Mouse (Mus musculus): ENCODE data around the gene Tap2. TPM values are rescaled to one million over a fixed set of nuclear protein-coding genes. Genes with fewer than 3 reads are reported as not detected.

Tap2 gene
- total and polyA plus RNA-seq, 3 experiments, result 54.8 to 121 (median 110) TPM

DNA sequence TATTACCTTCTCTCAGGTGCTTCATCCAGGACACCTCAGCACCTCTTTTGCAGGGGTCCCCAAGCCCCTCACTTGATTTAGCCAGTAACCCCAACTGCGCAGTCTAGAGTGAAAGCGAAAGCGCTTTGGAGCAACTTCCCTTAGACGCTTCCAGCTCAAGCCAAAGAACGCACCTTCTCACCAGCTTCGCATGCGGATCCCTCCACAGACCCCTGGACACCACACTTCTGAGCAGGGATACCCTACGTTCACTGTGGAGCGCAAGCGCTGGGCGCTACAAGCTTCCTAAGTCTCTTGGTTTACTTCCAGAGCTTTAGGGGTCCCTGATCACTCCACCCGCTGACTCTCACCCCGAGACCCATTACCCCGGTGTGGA, 16.5 kb upstream of the Tap2 start:
- no peaks in the 10 kb centered on the region for H3K9me3 ChIP-seq (replicated peaks; ENCODE audit: low read length)
- no peaks in the 10 kb centered on the region for H3K27me3 ChIP-seq (replicated peaks)
- DNase-seq (ENCODE audit: extremely low read depth), result no peak
- peak overlapping the region; percentile 63; the same call in 1 of the 2 replicates for H3K4me2 ChIP-seq (ENCODE audit: insufficient read depth, low read depth, poor library complexity, severe bottlenecking)
- 0 out of 2 replicates have a peak, but pooled peaks have one; percentile 9 for TF ChIP-seq MAZ (IDR thresholded peaks at IDR 0.05; ENCODE audit: low read depth, low read length)
- no peak for TF ChIP-seq MAFK (IDR thresholded peaks at IDR 0.05; ENCODE audit: insufficient replicate concordance, low read length)
- TF ChIP-seq TBP (conservative IDR thresholded peaks at IDR 0.05; ENCODE audit: low read depth, low read length), result 0 out of 2 replicates have a peak, but pooled peaks have one; percentile 11
- no peak for TF ChIP-seq MYC (IDR thresholded peaks at IDR 0.05; ENCODE audit: low read depth, low read length)
- H3K79me2 ChIP-seq (replicated peaks; ENCODE audit: control insufficient read depth, extremely low read depth, insufficient read depth, poor library complexity, severe bottlenecking), result peaks cover 84% of the 10 kb centered on the region
- in situ Hi-C loops (cut with MboI; ENCODE audit: low pct_ligation_motif_present, low pct_unique_long_range_greater_than_20kb, low sequenced_read_pairs) (no loop called here), dilution Hi-C loops (cut with MboI; ENCODE audit: extremely low pct_ligation_motif_present, extremely low pct_unique_long_range_greater_than_20kb, low sequenced_read_pairs) (no loop called here)
- peak overlapping the region; percentile 98 to 100 (median 99) for H3K4me3 ChIP-seq (replicated peaks in 1 of 3; ENCODE audit: low read depth in 2 of 3, low read length in 2 of 3, poor library complexity in 1 of 3)
- peaks cover 25 to 59% of the 10 kb centered on the region in 2 experiments for H3K4me1 ChIP-seq (ENCODE audit: control insufficient read depth in 1 of 2, insufficient read depth in 2 of 2)
- peak overlapping the region; percentile 98 for H3K27ac ChIP-seq (ENCODE audit: insufficient read depth, low read depth)
- H3K36me3 ChIP-seq (replicated peaks in 1 of 2; ENCODE audit: control insufficient read depth in 1 of 2, insufficient read depth in 1 of 2, low read length in 1 of 2), result peaks cover 46 to 61% of the 10 kb centered on the region in 2 experiments
- peak overlapping the region; percentile 100 for H3K9ac ChIP-seq (ENCODE audit: insufficient read depth, low read depth)

DNA sequence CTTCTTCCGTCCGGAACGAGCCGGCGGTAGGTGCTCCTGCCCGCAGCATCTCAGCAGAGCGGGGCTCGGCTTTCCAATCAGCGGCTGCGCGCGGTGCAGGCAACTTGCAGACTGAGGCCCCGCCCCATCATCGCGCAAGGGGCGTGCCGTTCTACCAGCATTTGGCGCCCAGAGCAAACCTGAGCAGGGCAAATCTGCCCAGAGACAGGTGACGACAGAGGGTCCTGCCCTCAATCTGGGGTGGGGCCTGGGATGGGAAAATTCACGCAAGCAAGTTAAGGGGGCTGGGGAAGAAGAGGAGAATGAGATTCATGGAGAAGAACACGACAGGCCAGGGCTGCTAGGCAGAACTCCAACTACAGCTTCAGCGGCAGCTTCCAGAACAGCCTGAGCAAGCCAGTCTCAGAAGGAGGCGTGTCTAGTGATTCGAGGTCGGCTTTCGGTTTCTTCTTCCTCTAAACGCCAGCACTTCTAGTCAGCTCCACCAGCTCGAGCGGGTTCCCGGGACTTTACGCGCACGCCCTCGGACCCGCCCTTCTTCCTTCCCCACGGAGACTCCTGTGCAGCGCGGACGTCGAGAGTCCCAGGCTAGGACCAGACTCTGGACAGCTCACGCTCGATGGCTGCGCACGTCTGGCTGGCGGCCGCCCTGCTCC, 15.9 kb upstream of the Tap2 start, which contains the start of the genes Tap1 and Psmb9:
TSS of gene Tap1 (plus strand) at position 293 of the 656 bp plus-strand sequence.
TSS of gene Psmb9 (minus strand) at position 504 of the 656 bp plus-strand sequence.
- in situ Hi-C loops (cut with MboI; ENCODE audit: low pct_ligation_motif_present, low pct_unique_long_range_greater_than_20kb, low sequenced_read_pairs), result no loop called here
- peak; percentile 97 for DNase-seq (ENCODE audit: extremely low read depth)
- no peaks in the 10 kb centered on the region for H3K9me3 ChIP-seq (replicated peaks; ENCODE audit: low read length)
- peaks cover 25 to 57% of the 10 kb centered on the region in 2 experiments for H3K4me1 ChIP-seq (ENCODE audit: control insufficient read depth in 1 of 2, insufficient read depth in 2 of 2)
- peak within 1 kb of the TSS; percentile 100 for H3K9ac ChIP-seq (ENCODE audit: insufficient read depth, low read depth)
- peak within 1 kb of the TSS; percentile 98 to 100 (median 99) for H3K4me3 ChIP-seq (replicated peaks in 1 of 3; ENCODE audit: low read depth in 2 of 3, low read length in 2 of 3, poor library complexity in 1 of 3)
- dilution Hi-C loops (cut with MboI; ENCODE audit: extremely low pct_ligation_motif_present, extremely low pct_unique_long_range_greater_than_20kb, low sequenced_read_pairs), result no loop called here
- TF ChIP-seq USF1 (IDR thresholded peaks at IDR 0.05; ENCODE audit: low read depth, low read length), result no peak
- TF ChIP-seq BHLHE40 (IDR thresholded peaks at IDR 0.05; ENCODE audit: low read depth, low read length), result peak; percentile 3; the same call in 1 of the 2 replicates
- peak; percentile 70; the same call in 1 of the 2 replicates for TF ChIP-seq ZMIZ1 (IDR thresholded peaks at IDR 0.05; ENCODE audit: low read depth, low read length)
- no peak for TF ChIP-seq EP300 (IDR thresholded peaks at IDR 0.05; ENCODE audit: low read length)
- TF ChIP-seq SIN3A (IDR thresholded peaks at IDR 0.05; ENCODE audit: low read length), result peak; percentile 71
- peak; percentile 82 for TF ChIP-seq NRF1 (IDR thresholded peaks at IDR 0.05; ENCODE audit: low read depth, low read length)
- peak; percentile 47 for TF ChIP-seq HCFC1 (IDR thresholded peaks at IDR 0.05; ENCODE audit: low read depth, low read length)
- TF ChIP-seq TCF12 (IDR thresholded peaks at IDR 0.05; ENCODE audit: low read depth, low read length), result peak; percentile 81
- TF ChIP-seq MEF2A (IDR thresholded peaks at IDR 0.05; ENCODE audit: borderline replicate concordance, low read depth, low read length), result peak; percentile 53
- TF ChIP-seq IRF4 (IDR thresholded peaks at IDR 0.05; ENCODE audit: low read depth, low read length), result peak; percentile 25; the same call in 1 of the 2 replicates
- TF ChIP-seq ETS1 (conservative IDR thresholded peaks at IDR 0.05; ENCODE audit: low read depth, low read length), result peak; percentile 51
- TF ChIP-seq GABPA (IDR thresholded peaks at IDR 0.05; ENCODE audit: insufficient replicate concordance, low read depth, low read length), result no peak
- peak; percentile 50; the same call in 1 of the 2 replicates for TF ChIP-seq MAX (IDR thresholded peaks at IDR 0.05; ENCODE audit: low read length)
- peak; percentile 71; the same call in 1 of the 2 replicates for TF ChIP-seq E2F4 (IDR thresholded peaks at IDR 0.05; ENCODE audit: insufficient replicate concordance, low read depth, low read length)
- peak; percentile 67 for TF ChIP-seq MXI1 (IDR thresholded peaks at IDR 0.05; ENCODE audit: low read depth, low read length)
- TF ChIP-seq POLR2A (IDR thresholded peaks at IDR 0.05; ENCODE audit: low read depth, low read length), result peak; percentile 80
- peak; percentile 96 for TF ChIP-seq NELFE (IDR thresholded peaks at IDR 0.05; ENCODE audit: low read depth, low read length)
- peak; percentile 83; the same call in 1 of the 2 replicates for TF ChIP-seq POLR2AphosphoS2 (IDR thresholded peaks at IDR 0.05; ENCODE audit: low read depth, low read length)
- peak; percentile 16 for TF ChIP-seq ELF1 (IDR thresholded peaks at IDR 0.05; ENCODE audit: low read depth, low read length)
- peak; percentile 37; the same call in 1 of the 2 replicates for TF ChIP-seq TBP (conservative IDR thresholded peaks at IDR 0.05; ENCODE audit: low read depth, low read length)
- no peak; the same call in 1 of the 2 replicates for TF ChIP-seq RCOR1 (conservative IDR thresholded peaks at IDR 0.05; ENCODE audit: low read depth, low read length)
- peak; percentile 96 for TF ChIP-seq CHD2 (IDR thresholded peaks at IDR 0.05; ENCODE audit: low read length)
- no peak for TF ChIP-seq SMC3 (IDR thresholded peaks at IDR 0.05; ENCODE audit: low read depth, low read length)
- peaks cover 43 to 61% of the 10 kb centered on the region in 2 experiments for H3K36me3 ChIP-seq (replicated peaks in 1 of 2; ENCODE audit: control insufficient read depth in 1 of 2, insufficient read depth in 1 of 2, low read length in 1 of 2)
- H3K27me3 ChIP-seq (replicated peaks), result no peaks in the 10 kb centered on the region
- H3K27ac ChIP-seq (ENCODE audit: insufficient read depth, low read depth), result peak within 1 kb of the TSS; percentile 98
- peak within 1 kb of the TSS; percentile 63 for H3K4me2 ChIP-seq (ENCODE audit: insufficient read depth, low read depth, poor library complexity, severe bottlenecking)
- peaks cover 86% of the 10 kb centered on the region for H3K79me2 ChIP-seq (replicated peaks; ENCODE audit: control insufficient read depth, extremely low read depth, insufficient read depth, poor library complexity, severe bottlenecking)

All from CH12.LX (cell line).